Mouse (Mus musculus) cerebellum, adult 2 months (tissue): ENCODE results near the gene Aagab. TPM values are rescaled to one million over a fixed set of nuclear protein-coding genes. Genes with fewer than 3 reads are reported as not detected.

Experiments
- DNase-seq, 2 experiments: peaks; one replicate each; pipeline ENCODE4 v3.0.0; 2021
- H3K27ac ChIP-seq: fragments of 200-500 bp; 2 replicates; pipeline ENCODE4 v1.5.1; 2012; ENCODE audit warnings: low read length, control low read depth, inconsistent platforms; ENCODE audit not compliant: insufficient read depth
- H3K27me3 ChIP-seq: fragments of 200-500 bp; 2 replicates; pipeline ENCODE4 v1.6.1; 2012; ENCODE audit warnings: inconsistent platforms, mild to moderate bottlenecking, low read length, moderate library complexity; ENCODE audit not compliant: control insufficient read depth, insufficient read depth
- H3K4me1 ChIP-seq: fragments of 200-500 bp; 2 replicates; pipeline ENCODE4 v1.6.1; 2011; ENCODE audit warnings: low read length; ENCODE audit not compliant: control insufficient read depth, insufficient read depth
- H3K4me3 ChIP-seq: fragments of 200-500 bp; replicated peaks from 2 replicates; pipeline ENCODE3; 2011; ENCODE audit warnings: mild to moderate bottlenecking, low read depth, low read length, control low read depth; ENCODE audit not compliant: insufficient read depth
- CTCF ChIP-seq: fragments of 200-500 bp; IDR thresholded peaks from 2 replicates; pipeline ENCODE4 v1.5.1; 2011; ENCODE audit warnings: low read depth, mild to moderate bottlenecking, control low read depth, low read length, moderate library complexity, borderline replicate concordance; ENCODE audit not compliant: insufficient read depth
- POLR2A ChIP-seq: fragments of 200-500 bp; IDR thresholded peaks from 2 replicates; pipeline ENCODE4 v1.6.1; 2011; ENCODE audit warnings: low read length, control low read depth, borderline replicate concordance; ENCODE audit not compliant: insufficient read depth
- WGBS: fragments of 180-500 bp; shearing (Covaris S2); methylation state at CpG from one replicate; pipeline ENCODE4 v1.1.7; 2018; 5-methylcytosine and 5-hydroxymethylcytosine counted together
- polyA plus RNA-seq: library from polyadenylated mRNA; depleted of rRNA; stranded (reverse); fragments of >200 nt; gene quantifications from 2 replicates; pipeline ENCODE4 v1.2.3, GENCODE M21; 2012

The Aagab gene
- polyA plus RNA-seq, 1 experiment: 31.0 TPM

- TF ChIP-seq CTCF (no peak), POLR2A (no peak)
- H3K4me1 ChIP-seq: peaks cover 36% of the 10 kb centered on the region
- H3K27ac ChIP-seq: no peak overlapping the region
- H3K27me3 ChIP-seq: no peaks in the 10 kb centered on the region
- H3K4me3 ChIP-seq: no peak overlapping the region
- no peak for DNase-seq
- 67% methylated on average over 11 of the region's 11 CpGs for WGBS
Observed at GRCm38 (mm10) chr9:63651594-63651993, 49.1 kb downstream of the Aagab start.

DNA sequence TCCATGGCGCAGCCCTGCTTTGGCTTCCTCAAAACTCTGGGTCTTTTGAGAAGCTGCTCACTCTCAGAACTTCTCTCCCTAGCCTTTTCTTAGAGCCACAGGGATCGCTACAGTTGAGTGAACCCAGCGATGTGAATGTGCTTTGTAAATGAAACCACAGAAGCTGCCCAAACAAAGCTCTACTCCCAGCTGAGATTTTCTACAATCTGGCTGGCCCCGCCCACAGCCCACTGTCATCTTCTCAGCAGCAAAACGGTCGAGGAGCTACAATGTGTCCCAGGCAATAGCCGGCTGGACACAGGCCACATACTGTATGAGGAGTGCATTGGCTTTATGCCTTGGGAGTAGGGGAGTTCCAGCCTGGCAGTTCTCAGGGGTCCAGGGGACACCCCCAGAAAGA, 51.2 kb downstream of the Aagab start:
- H3K27ac ChIP-seq: no peak overlapping the region
- WGBS: 59% methylated on average over 7 of the region's 7 CpGs

GRCm38 (mm10) chr9:63654575-63654974, 52.1 kb downstream of the Aagab start:
- peaks cover 38% of the 10 kb centered on the region for H3K4me1 ChIP-seq
- H3K4me3 ChIP-seq: no peak overlapping the region
- H3K27me3 ChIP-seq: no peaks in the 10 kb centered on the region
- no peak for DNase-seq
- no peak for TF ChIP-seq CTCF
- TF ChIP-seq POLR2A: no peak
- no peak overlapping the region for H3K27ac ChIP-seq
- WGBS: 73% methylated on average over 8 of the region's 8 CpGs

More for the DNA sequence above, 51.2 kb downstream of the Aagab start:
- Histone ChIP-seq H3K27me3 (no peaks in the 10 kb centered on the region), H3K4me3 (no peak overlapping the region), H3K4me1 (peaks cover 30% of the 10 kb centered on the region)
- no peak for DNase-seq
- no peak for TF ChIP-seq POLR2A
- no peak for TF ChIP-seq CTCF

DNA sequence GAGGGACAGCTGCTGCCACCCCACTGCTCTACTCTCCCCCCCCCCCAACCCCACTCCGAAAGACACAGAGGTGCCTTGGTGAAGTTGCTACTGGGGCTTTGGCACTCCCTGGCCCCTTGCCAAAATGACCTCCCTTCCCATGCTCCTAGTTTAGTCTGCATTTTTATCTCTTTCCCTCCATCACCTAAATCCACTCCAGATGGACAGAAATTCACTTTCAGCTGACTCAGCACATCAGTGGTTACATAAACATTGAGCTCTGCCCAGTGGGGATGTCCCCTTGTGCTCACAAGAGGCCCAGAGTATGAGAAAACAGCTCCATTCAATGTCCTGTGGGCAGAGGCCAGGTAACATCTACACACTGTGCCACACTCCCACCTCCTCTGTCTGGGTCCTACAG, 52.6 kb downstream of the Aagab start:
- DNase-seq: no peak
- Histone ChIP-seq H3K4me3 (no peak overlapping the region), H3K4me1 (peaks cover 41% of the 10 kb centered on the region), H3K27me3 (no peaks in the 10 kb centered on the region), H3K27ac (no peak overlapping the region)
- no peak for TF ChIP-seq CTCF
- TF ChIP-seq POLR2A: no peak
- 37% methylated on average over 1 of the region's 1 CpGs for WGBS

DNA sequence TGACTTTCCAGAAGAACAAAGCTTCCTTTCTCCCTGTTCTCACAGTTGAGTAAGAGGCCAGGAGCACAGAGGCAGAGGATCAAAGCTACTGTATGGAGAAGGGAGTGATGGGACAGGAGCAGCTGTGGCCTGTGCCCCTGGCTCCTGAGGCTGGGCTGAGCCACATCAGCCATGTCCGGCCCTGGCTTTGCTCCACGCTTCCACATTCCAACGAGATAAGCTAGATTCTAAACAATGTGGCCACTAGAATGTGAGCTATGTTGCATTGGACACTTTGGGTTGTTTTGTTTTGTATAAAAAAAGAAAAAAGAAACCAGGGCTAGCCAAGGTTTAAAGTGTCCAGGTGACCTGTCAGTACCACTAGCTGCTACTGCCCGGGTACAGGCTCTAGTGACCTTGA, 54.7 kb downstream of the Aagab start:
- 81% methylated on average over 4 of the region's 4 CpGs for WGBS
- TF ChIP-seq CTCF: no peak
- no peak for TF ChIP-seq POLR2A
- DNase-seq: no peak
- Histone ChIP-seq H3K27me3 (no peaks in the 10 kb centered on the region), H3K4me1 (peaks cover 27% of the 10 kb centered on the region), H3K27ac (no peak overlapping the region), H3K4me3 (no peak overlapping the region)

- H3K27me3 ChIP-seq: no peaks in the 10 kb centered on the region
- TF ChIP-seq POLR2A: no peak
- no peak for TF ChIP-seq CTCF
- 56% methylated on average over 9 of the region's 9 CpGs for WGBS
- peaks cover 27% of the 10 kb centered on the region for H3K4me1 ChIP-seq
- no peak overlapping the region for H3K4me3 ChIP-seq
- H3K27ac ChIP-seq: no peak overlapping the region
- DNase-seq: no peak
Observed at GRCm38 (mm10) chr9:63658436-63658835, 56.0 kb downstream of the Aagab start.

DNA sequence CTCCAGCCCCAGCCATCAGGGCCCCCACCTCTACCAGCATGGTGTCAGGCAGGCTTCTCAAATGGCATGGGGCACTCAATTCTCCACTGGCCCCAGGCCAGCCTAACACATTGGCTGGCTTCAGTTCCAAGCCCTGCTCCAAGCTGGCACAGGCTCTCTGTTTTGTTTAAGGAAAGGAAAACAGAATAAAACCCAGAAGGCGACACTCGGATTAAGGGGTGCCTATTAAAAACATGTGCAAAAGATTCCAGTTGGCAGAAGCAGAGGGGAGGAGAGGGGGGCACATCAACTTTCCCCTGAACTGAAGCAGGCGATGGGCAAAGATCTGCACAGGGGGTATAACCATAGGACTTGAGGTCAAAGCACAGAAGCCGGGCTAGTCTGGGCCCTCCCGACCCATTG, 56.5 kb downstream of the Aagab start:
- H3K4me3 ChIP-seq: no peak overlapping the region
- H3K27ac ChIP-seq: no peak overlapping the region
- H3K4me1 ChIP-seq: peaks cover 23% of the 10 kb centered on the region
- DNase-seq: peak; percentile 84 to 88
- whole genome bisulfite sequencing: 9% methylated on average over 5 of the region's 5 CpGs
- TF ChIP-seq CTCF (no peak), POLR2A (no peak)
- H3K27me3 ChIP-seq: no peaks in the 10 kb centered on the region

DNA sequence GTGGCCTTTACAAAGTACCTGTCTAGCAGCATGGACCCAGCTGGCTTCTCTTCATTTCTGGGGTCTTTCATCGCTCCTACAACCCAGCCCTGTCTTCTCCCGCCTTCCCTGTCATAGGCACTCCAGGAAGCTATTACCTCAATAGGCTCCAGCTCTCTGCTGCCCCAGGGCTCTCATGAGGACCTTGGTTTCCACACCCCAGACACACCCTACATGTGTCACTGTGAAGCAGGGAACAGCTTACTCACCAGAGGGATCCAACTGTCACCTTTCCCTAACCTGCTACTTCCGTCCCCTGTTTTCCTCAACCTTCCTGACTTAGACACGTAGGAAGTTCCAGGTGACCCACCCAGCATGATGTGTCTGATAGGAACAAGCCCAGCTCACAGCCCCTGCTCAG, 57.6 kb downstream of the Aagab start:
- WGBS: 98% methylated on average over 4 of the region's 4 CpGs
- Histone ChIP-seq H3K27me3 (no peaks in the 10 kb centered on the region), H3K4me1 (peaks cover 23% of the 10 kb centered on the region), H3K27ac (no peak overlapping the region), H3K4me3 (no peak overlapping the region)
- TF ChIP-seq POLR2A: no peak
- TF ChIP-seq CTCF: no peak
- no peak for DNase-seq

DNA sequence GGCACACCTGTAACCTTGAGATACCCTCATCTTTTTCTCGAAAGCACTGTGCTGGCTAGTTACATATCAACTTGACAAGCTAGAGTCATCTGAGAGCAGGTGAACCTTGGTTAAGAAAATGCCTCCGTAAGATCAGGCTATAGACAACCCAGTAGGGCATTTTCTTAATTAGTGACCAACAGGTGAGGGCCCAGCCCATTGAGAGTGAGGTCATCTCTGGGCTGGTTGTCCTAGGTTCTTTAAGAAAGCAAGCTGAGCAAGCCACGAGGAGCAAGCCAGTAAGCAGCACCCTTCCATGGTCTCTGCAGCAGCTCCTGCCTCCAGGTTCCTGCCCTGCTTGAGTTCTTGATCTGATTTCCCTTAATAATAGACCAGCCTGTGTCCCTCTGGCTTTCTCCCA, 58.2 kb downstream of the Aagab start:
- 98% methylated on average over 3 of the region's 3 CpGs for WGBS
- no peaks in the 10 kb centered on the region for H3K27me3 ChIP-seq
- no peak overlapping the region for H3K27ac ChIP-seq
- no peak overlapping the region for H3K4me3 ChIP-seq
- no peak for DNase-seq
- peaks cover 17% of the 10 kb centered on the region for H3K4me1 ChIP-seq
- TF ChIP-seq POLR2A (no peak), CTCF (no peak)
